Mouse (Mus musculus) CH12.LX (cell line): ENCODE measurements around the gene Cnot8.
"Not testable (repeated sequence)": the region's sequence is repeated elsewhere in the genome, so short reads cannot be mapped to it uniquely, and the experiment has no call there.

ENCODE experiments used
- CHD1 ChIP-seq: IDR thresholded peaks from 2 replicates; pipeline ENCODE4 v1.6.1; 2012; ENCODE audit warnings: low read depth, low read length, improper control_type of control experiment, inconsistent platforms
- CTCF ChIP-seq, 2 experiments: IDR thresholded peaks in 1 of 2; conservative IDR thresholded peaks in 1 of 2; 2 replicates each; pipeline ENCODE4 v1.5.1; 2011 to 2012; ENCODE audit warnings: low read depth in 2 of 2, low read length in 2 of 2, improper control_type of control experiment in 1 of 2, inconsistent platforms in 1 of 2, mild to moderate bottlenecking in 1 of 2, moderate library complexity in 1 of 2
- ELF1 ChIP-seq: IDR thresholded peaks from 2 replicates; pipeline ENCODE4 v1.6.1; 2014; ENCODE audit warnings: low read depth, mild to moderate bottlenecking, inconsistent platforms, low read length, improper control_type of control experiment
- EP300 ChIP-seq: IDR thresholded peaks from 2 replicates; pipeline ENCODE4 v1.6.1; 2011; ENCODE audit warnings: low read length, improper control_type of control experiment
- HCFC1 ChIP-seq: IDR thresholded peaks from 2 replicates; pipeline ENCODE4 v1.6.1; 2012; ENCODE audit warnings: low read depth, mild to moderate bottlenecking, inconsistent platforms, low read length, improper control_type of control experiment
- JUND ChIP-seq: conservative IDR thresholded peaks from 2 replicates; pipeline ENCODE4 v1.6.1; 2011; ENCODE audit warnings: low read depth, low read length, improper control_type of control experiment
- KAT2A ChIP-seq: IDR thresholded peaks from 2 replicates; pipeline ENCODE4 v1.6.1; 2012; ENCODE audit warnings: low read length, improper control_type of control experiment, inconsistent platforms; ENCODE audit not compliant: insufficient replicate concordance
- NRF1 ChIP-seq: IDR thresholded peaks from 2 replicates; pipeline ENCODE4 v1.6.1; 2014; ENCODE audit warnings: low read depth, mild to moderate bottlenecking, inconsistent platforms, low read length, improper control_type of control experiment, moderate library complexity
- POLR2A ChIP-seq: IDR thresholded peaks from 2 replicates; pipeline ENCODE4 v1.6.1; 2011; ENCODE audit warnings: low read depth, mild to moderate bottlenecking, improper control_type of control experiment, low read length
- SIN3A ChIP-seq: IDR thresholded peaks from 2 replicates; pipeline ENCODE4 v1.6.1; 2012; ENCODE audit warnings: low read length, improper control_type of control experiment, inconsistent platforms
- TBP ChIP-seq: conservative IDR thresholded peaks from 2 replicates; pipeline ENCODE4 v1.6.1; 2011; ENCODE audit warnings: low read depth, low read length, improper control_type of control experiment
- TCF12 ChIP-seq: IDR thresholded peaks from 2 replicates; pipeline ENCODE4 v1.6.1; 2014; ENCODE audit warnings: low read depth, mild to moderate bottlenecking, inconsistent platforms, low read length, improper control_type of control experiment
- USF1 ChIP-seq: IDR thresholded peaks from 2 replicates; pipeline ENCODE4 v1.6.1; 2014; ENCODE audit warnings: low read depth, mild to moderate bottlenecking, inconsistent platforms, low read length, improper control_type of control experiment
- ZNF384 ChIP-seq: IDR thresholded peaks from 2 replicates; pipeline ENCODE4 v1.6.1; 2012; ENCODE audit warnings: low read depth, low read length, improper control_type of control experiment, inconsistent platforms

DNA sequence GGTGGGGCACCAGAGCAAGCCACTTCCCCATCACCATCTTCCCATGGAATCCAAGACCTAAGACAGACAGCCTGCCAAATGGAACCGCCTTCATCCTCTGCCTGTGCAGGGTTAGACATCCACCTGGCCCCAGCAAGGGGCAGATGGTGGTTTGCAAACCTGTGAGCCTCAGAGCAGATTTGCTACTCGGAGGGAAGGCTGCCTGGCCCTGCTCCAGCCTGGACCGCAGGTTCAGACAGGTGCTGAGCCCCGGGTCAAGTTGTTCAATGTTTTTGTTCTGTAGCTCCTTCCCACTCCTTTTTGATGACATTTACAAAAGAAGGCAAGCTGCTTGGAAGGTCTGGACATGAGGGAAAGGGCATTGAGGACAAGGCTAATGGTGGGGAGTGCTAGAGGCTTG, 42.7 kb upstream of the Cnot8 start:
- not testable (repeated sequence) for TF ChIP-seq CTCF (conservative IDR thresholded peaks at IDR 0.05 in 1 of 2, IDR thresholded peaks at IDR 0.05 in 1 of 2; ENCODE audit: low read depth in 2 of 2, low read length in 2 of 2); TCF12; USF1; NRF1; TBP; ELF1; POLR2A; KAT2A; CHD1; HCFC1; EP300; SIN3A; ZNF384; JUND
